Mouse (Mus musculus) midbrain, embryonic 16.5 days (tissue): Measurements from ENCODE around the gene Akr1c6. TPM values are rescaled to one million over a fixed set of nuclear protein-coding genes. Genes with fewer than 3 reads are reported as not detected.
"Not testable (repeated sequence)": the region's sequence is repeated elsewhere in the genome, so short reads cannot be mapped to it uniquely, and the experiment has no call there.

Experiments used
- ATAC-seq: fragments of 200-750 bp; cut with Nextera tagmentation; 2 replicates; pipeline ENCODE4 v1.8.0; 2017; ENCODE audit warnings: moderate TSS enrichment
- H3K27ac ChIP-seq: fragments of 300-500 bp; sonication (generic); 2 replicates; pipeline ENCODE4 v1.5.1; 2014; ENCODE audit warnings: mild to moderate bottlenecking, low read length, mixed read lengths
- H3K27me3 ChIP-seq: fragments of 300-500 bp; sonication (generic); 2 replicates; pipeline ENCODE4 v1.6.1; 2014; ENCODE audit warnings: low read depth, low read length, mixed read lengths; ENCODE audit not compliant: control insufficient read depth, insufficient read depth
- H3K36me3 ChIP-seq: fragments of 300-500 bp; sonication (generic); 2 replicates; pipeline ENCODE4 v1.6.1; 2014; ENCODE audit warnings: mild to moderate bottlenecking, low read length, moderate library complexity, mixed read lengths; ENCODE audit not compliant: control insufficient read depth, insufficient read depth
- H3K4me1 ChIP-seq: fragments of 300-500 bp; sonication (generic); 2 replicates; pipeline ENCODE4 v1.6.1; 2014; ENCODE audit warnings: mild to moderate bottlenecking, low read length, mixed read lengths; ENCODE audit not compliant: control insufficient read depth, insufficient read depth
- H3K4me2 ChIP-seq: fragments of 300-500 bp; sonication (generic); 2 replicates; pipeline ENCODE4 v1.6.1; 2014; ENCODE audit warnings: mild to moderate bottlenecking, low read length, mixed read lengths
- H3K4me3 ChIP-seq: fragments of 300-500 bp; sonication (generic); 2 replicates; pipeline ENCODE4 v1.5.1; 2014; ENCODE audit warnings: low read depth, mild to moderate bottlenecking, low read length, moderate library complexity, mixed read lengths
- H3K9ac ChIP-seq: fragments of 300-500 bp; sonication (generic); 2 replicates; pipeline ENCODE4 v1.6.1; 2014; ENCODE audit warnings: low read depth, low read length, mixed read lengths
- H3K9me3 ChIP-seq: fragments of 300-500 bp; sonication (generic); replicated peaks from 2 replicates; pipeline ENCODE4 v1.6.1; 2014; ENCODE audit warnings: mild to moderate bottlenecking, low read length, mixed read lengths; ENCODE audit not compliant: control insufficient read depth, poor library complexity, severe bottlenecking
- WGBS: fragments of 180-500 bp; shearing (Covaris S2); extraction: QIAGEN DNeasy Blood & Tissue Kit; methylation state at CpG from one replicate; pipeline ENCODE4 v1.1.7; 2014; 5-methylcytosine and 5-hydroxymethylcytosine counted together
- polyA plus RNA-seq: library from polyadenylated mRNA; unstranded; fragments of >200 nt; fragmentation: Nextera tagmentation; extraction: Ambion mirVana; gene quantifications from 2 replicates; pipeline ENCODE4 v1.2.1, GENCODE M21; 2015

The Akr1c6 gene
- not detected in 2 replicates for polyA plus RNA-seq

DNA sequence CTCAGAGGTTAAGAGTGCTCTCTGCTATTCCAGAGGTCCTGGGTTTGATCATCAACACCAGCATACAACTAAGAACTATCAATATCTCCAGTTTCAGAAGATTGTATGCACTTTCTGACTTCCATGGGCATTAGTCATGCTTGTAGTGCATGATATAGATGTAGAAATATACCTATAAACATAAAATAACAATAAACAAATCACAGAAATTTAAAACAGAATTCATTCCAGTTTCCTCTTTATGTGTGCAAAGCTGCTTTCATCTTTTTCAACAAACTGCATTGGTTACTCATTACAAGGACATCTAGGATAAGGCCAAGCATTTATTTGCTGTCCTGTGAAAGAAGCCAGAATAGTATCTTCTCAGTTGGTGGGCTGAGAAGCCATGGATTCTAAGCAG, at the start of gene Akr1c6:
TSS of gene Akr1c6 (plus strand) at position 301 of the 400 bp plus-strand sequence.
- Histone ChIP-seq H3K27ac (no peak within 1 kb of the TSS), H3K27me3 (no peaks in the 10 kb centered on the region), H3K9ac (no peak within 1 kb of the TSS), H3K36me3 (no peaks in the 10 kb centered on the region), H3K4me1 (no peaks in the 10 kb centered on the region), H3K4me2 (no peak within 1 kb of the TSS), H3K4me3 (no peak within 1 kb of the TSS), H3K9me3 (no peaks in the 10 kb centered on the region)
- no peak for ATAC-seq

DNA sequence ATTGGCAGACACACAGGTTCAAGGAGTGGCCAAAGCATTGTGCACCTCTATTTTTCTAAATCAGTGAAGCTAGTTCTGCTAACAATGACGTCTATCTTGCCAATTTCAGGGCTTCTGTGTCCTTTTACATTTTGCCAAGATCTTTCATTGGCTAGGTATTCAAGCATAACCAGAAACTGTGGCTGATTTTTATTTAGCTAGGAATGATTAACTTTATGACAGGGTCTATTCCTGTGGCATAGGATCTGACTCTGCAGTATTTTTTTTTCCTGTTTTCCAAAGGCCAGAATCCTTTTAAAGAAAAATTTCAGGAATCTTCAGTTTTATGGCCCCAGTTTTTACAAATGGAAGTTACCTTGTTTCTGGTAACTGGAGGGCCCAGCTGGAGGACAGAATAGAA, 49.2 kb upstream of the Akr1c6 start:
- WGBS = 85% methylated on average over 1 of the region's 1 CpGs

DNA sequence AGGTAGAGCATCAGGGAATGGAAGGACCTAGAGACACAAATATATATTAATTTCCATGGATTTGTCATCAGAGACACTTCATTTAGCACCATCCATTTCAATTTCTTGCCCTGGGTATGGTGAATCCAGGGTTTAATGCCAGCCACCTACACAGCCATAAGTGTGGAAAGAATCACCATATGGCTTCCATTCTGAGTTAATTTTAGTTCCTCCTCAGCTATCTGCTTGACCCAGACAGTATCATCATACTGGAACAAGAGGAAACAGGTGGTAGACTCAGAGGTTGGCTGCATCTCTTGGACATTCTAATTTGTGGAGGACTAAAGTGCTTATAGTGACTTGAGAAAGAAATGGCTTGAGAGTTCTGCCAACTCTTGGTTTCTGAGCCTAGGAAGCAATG, 48.6 kb upstream of the Akr1c6 start:
- Histone ChIP-seq H3K4me2 (no peak overlapping the region), H3K9ac (no peak overlapping the region), H3K27ac (no peak overlapping the region), H3K27me3 (no peaks in the 10 kb centered on the region), H3K9me3 (no peaks in the 10 kb centered on the region), H3K4me1 (no peaks in the 10 kb centered on the region), H3K36me3 (no peaks in the 10 kb centered on the region), H3K4me3 (no peak overlapping the region)
- ATAC-seq = no peak

More for the DNA sequence above, 49.2 kb upstream of the Akr1c6 start:
- no peaks in the 10 kb centered on the region for H3K9me3 ChIP-seq
- H3K36me3 ChIP-seq = no peaks in the 10 kb centered on the region
- ATAC-seq = no peak
- no peak overlapping the region for H3K27ac ChIP-seq
- H3K4me3 ChIP-seq = no peak overlapping the region
- no peaks in the 10 kb centered on the region for H3K27me3 ChIP-seq
- H3K4me2 ChIP-seq = no peak overlapping the region
- no peak overlapping the region for H3K9ac ChIP-seq
- no peaks in the 10 kb centered on the region for H3K4me1 ChIP-seq

DNA sequence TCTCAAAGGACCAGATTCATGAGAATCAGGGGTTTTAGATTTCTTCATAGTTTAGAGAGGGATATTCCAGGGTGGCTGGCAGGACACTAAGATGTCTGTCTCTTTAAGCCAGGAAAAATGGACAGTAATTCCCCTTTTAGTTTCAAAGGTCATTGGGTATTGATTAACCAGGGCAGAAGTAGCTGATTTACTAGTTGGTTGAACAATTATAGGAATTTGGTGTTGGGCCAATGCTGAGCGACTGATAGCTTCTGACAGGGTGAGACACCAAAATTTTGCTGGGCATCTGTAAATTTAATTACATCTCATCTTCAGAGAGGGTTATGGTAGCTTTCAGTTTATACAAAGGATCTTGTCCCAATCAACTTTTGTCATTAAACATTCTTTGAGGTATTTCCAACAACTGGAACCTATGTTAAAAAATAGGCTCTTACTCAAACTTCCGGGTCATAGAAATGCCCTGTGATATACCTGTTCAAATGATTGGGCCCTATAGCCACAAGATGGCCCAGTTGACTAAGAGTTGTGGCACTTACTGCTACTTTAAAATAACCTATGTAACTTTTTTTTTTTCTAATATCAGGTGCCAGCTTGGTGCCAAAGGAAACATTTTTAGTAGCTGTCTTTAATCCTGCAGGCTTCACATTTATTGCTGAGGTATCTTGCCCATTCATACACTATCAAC, 45.2 kb upstream of the Akr1c6 start:
- no peaks in the 10 kb centered on the region for H3K4me1 ChIP-seq
- WGBS = 88% methylated on average over 2 of the region's 2 CpGs
- ATAC-seq = no peak
- no peak overlapping the region for H3K4me2 ChIP-seq
- no peaks in the 10 kb centered on the region for H3K36me3 ChIP-seq
- no peak overlapping the region for H3K27ac ChIP-seq
- H3K4me3 ChIP-seq = no peak overlapping the region
- no peaks in the 10 kb centered on the region for H3K27me3 ChIP-seq
- H3K9ac ChIP-seq = no peak overlapping the region
- H3K9me3 ChIP-seq = no peaks in the 10 kb centered on the region

DNA sequence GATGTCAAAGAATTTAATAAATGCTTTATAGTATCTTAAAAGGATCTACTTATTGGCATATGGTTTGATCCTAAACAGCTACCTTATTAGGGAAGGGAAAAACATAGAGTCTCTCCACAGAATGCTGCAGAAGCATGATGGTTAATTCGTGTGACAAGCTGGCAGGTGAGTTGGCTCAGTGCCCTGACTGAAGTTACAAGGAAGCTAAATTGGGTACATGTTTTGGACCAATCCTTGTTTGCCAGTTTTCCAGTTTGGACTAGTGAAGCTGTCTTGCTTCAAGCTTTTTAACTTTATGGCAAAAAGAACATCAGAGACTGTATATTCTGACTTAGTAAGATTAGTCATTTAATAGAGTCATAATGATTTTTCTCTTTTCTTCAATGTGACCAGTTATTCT, 33.7 kb upstream of the Akr1c6 start:
- not testable (repeated sequence) for H3K9ac ChIP-seq, H3K4me1 ChIP-seq, H3K36me3 ChIP-seq, H3K9me3 ChIP-seq, H3K27ac ChIP-seq, H3K4me3 ChIP-seq, H3K4me2 ChIP-seq, ATAC-seq, H3K27me3 ChIP-seq
- WGBS = 60% methylated on average over 1 of the region's 1 CpGs

DNA sequence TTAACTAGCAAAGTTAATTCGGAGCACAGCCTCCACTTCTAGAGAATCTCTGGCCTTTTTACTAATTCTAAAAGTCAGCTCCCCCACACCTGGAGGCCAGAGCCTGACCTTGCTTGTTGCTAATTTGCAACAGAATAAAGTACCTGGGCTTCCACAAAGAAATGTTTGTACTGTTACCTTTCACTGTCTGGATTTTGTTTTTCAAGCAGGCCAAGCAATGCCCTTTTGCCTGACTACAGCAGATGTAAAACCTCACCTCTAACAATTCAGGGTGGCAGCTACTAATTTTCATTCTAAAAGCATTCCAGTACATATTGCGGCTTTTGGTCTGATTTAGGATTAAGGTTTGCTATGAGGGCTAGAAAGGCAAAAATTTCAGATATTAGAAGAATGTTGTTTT, 33.3 kb upstream of the Akr1c6 start:
- no peak overlapping the region for H3K9ac ChIP-seq
- H3K9me3 ChIP-seq = no peaks in the 10 kb centered on the region; the same call in 1 of the 2 replicates
- H3K36me3 ChIP-seq = no peaks in the 10 kb centered on the region
- ATAC-seq = no peak
- no peak overlapping the region for H3K27ac ChIP-seq
- no peak overlapping the region for H3K4me3 ChIP-seq
- no peaks in the 10 kb centered on the region for H3K4me1 ChIP-seq
- H3K27me3 ChIP-seq = no peaks in the 10 kb centered on the region
- whole genome bisulfite sequencing = 95% methylated on average over 2 of the region's 2 CpGs
- no peak overlapping the region for H3K4me2 ChIP-seq

DNA sequence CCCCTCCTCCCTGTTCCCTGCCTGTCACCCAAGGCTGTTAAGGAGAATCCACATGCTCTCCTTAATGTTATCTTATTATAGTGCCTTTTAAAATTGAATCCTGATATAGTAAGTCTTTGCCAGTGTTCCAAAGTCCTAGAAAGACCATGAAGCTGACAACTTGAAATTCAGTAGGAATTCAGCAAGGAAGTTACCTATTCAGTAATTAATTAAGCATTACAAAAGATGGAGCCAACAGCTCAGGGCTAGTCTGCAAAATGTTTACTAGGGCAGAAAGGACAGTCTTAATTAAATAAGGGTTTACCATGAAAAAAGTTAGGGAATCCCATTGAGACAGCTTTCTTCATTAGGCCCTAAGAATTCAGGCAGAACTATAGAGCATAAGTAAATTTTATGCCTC, 31.9 kb upstream of the Akr1c6 start:
- H3K36me3 ChIP-seq = no peaks in the 10 kb centered on the region
- H3K9ac ChIP-seq = no peak overlapping the region
- no peak overlapping the region for H3K4me3 ChIP-seq
- ATAC-seq = no peak
- H3K9me3 ChIP-seq = no peaks in the 10 kb centered on the region; the same call in 1 of the 2 replicates
- H3K27me3 ChIP-seq = no peaks in the 10 kb centered on the region
- no peaks in the 10 kb centered on the region for H3K4me1 ChIP-seq
- H3K4me2 ChIP-seq = no peak overlapping the region
- H3K27ac ChIP-seq = no peak overlapping the region

DNA sequence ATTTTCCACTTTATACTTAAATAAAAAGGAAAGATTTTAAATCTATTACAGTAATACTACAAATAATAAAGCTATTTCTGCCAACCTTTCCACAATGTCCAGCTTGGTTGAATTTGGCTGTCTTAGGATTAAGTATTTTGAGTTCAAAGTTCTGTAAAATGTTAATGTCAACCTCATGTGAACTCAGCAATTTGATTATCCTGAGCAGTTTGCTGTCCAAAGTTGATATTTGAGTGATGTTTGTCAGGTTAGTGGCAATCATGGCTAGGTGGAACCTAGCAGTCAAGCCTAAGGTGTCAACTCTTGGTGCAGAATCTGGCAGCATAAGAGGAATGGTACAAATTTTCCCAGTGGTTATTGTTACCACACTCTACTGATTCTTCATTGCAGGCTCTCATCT, 29.4 kb upstream of the Akr1c6 start:
- no peak overlapping the region for H3K4me3 ChIP-seq
- H3K36me3 ChIP-seq = no peaks in the 10 kb centered on the region
- H3K9me3 ChIP-seq = no peaks in the 10 kb centered on the region
- no peak overlapping the region for H3K27ac ChIP-seq
- H3K4me1 ChIP-seq = no peaks in the 10 kb centered on the region
- H3K9ac ChIP-seq = no peak overlapping the region
- no peak for ATAC-seq
- H3K4me2 ChIP-seq = no peak overlapping the region
- H3K27me3 ChIP-seq = no peaks in the 10 kb centered on the region

DNA sequence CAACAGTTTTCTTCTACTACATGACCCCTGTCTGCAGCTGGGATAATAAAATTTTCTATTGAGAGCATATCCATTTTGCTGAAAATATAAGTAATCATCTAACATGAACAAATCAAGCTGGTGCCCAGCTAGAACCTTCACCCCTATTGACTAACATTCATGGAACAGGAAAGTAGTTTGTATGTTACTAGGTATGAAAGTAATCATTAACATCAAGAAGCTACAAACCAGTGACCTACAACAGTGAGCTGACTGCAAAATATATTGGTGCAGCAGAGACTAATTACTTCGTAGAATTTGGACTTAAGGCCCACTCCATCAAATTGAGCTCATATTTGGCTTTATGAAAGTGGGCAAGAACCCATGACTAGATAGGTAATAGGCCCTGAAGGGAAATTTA, 27.3 kb upstream of the Akr1c6 start:
- no peak overlapping the region for H3K9ac ChIP-seq
- H3K27ac ChIP-seq = no peak overlapping the region
- H3K27me3 ChIP-seq = no peaks in the 10 kb centered on the region
- no peaks in the 10 kb centered on the region for H3K36me3 ChIP-seq
- no peaks in the 10 kb centered on the region for H3K9me3 ChIP-seq
- H3K4me3 ChIP-seq = no peak overlapping the region
- no peaks in the 10 kb centered on the region for H3K4me1 ChIP-seq
- 83% methylated on average over 1 of the region's 1 CpGs for WGBS
- ATAC-seq = no peak
- no peak overlapping the region for H3K4me2 ChIP-seq
